Mouse (Mus musculus): ENCODE data around the gene Wnt11.

The Wnt11 gene

DNA sequence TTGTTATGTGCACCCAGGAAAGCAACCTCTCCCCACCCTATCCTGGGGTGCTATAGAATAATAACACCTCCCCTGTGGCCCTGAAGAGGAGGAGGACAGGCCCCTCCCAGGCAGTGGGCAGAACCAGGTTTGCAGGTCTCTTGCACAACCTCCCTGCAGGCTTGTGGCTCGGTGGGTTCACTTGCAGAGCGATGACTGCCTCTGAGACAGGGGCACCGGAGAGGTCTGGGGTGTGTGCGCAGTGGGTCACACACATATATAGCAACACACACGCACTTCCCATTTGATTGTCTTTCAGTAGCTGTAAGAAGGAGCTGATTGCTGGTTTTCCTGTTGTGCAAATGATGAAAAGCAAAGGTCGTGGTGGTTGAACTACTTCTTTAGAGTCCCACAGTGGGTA lies 3.6 kb upstream of the Wnt11 start:
- no peak for DNase-seq

DNA sequence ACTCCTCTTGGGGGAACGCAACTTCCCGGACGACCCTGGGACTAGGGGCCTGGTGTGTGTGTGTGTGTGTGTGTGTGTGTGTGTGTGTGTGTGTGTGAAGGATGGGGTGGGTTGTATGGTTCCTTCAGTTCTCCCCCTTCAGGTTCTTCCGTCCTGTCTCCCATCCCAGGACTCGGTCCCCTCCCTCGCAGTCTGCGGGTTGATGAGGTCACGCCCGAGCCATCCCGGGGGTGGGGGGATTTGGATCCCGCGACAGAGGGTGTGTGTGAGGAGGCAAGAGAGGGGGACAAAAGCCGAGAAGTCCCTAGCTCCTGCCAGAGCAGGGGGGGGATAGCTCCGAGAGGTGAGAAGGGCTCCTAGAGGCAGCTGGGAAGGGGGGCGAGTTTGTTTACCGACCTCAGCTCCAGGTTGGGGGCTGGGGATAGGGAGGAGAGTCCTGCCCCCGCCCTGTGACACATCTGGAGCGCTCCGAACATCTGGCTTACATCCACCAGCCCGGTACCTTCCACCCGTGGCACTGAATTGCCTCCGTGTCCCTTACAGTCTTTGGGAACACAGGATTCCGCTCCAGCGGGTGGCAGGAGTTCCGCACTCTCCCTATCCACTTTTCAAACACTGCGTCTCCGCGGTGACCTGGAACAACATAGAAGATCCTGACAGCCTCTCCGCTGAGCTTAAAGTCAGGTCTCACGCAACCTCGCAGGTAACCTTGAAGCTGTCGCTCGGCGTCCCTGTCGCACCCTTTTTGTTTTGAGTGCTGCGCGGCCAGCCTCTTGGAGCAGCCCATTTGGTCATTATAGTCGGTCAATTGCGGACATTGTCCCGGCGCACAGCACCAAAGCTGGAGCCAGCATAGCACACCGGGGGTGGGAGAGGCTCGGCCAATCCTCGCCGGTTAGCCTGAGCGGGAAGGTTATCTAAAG lies 868 bp downstream of the Wnt11 start:
- peak; percentile 25 to 27 for DNase-seq

DNA sequence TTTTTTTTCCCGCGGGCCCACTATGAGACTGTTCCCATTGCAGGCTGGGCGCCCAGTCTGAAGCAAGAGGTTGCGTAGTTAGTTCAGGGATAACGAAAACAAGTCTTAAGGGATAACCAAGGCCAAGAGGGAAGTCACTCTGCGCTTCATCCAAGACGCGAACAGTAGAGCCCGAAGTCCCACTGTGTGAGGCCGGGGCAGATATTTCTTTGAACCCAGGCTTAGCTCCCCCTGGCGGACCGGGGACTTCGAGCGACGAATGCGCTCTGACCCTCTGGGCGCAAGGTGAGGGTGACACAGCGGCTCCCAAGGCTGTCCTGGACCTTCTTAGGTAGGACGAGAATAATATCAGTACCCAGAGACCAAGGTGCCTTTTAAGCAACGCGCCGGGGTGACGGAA lies 1.7 kb downstream of the Wnt11 start:
- DNase-seq: peak; percentile 69 to 82

DNA sequence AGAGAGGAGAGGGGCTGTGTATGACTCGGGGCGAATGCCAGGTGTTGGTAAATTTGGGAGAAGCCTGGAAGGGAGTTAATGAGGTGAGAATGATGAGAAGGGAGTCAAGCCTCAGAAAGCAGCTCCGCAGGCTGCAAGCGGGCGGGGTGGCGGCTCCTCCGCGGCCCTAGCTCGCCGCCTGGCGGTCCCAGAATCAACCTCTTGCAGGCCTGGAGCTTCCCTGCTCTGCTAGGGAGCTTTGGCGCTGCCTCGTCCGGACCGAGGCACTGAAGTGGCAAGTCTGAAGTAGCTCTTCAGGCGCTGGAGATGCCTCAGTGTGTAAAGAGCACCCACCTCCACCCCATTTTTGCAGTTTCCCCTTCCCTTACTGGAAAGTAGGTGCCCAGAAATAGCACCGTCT lies 3.0 kb downstream of the Wnt11 start:
- DNase-seq: peak; percentile 87 to 93

DNA sequence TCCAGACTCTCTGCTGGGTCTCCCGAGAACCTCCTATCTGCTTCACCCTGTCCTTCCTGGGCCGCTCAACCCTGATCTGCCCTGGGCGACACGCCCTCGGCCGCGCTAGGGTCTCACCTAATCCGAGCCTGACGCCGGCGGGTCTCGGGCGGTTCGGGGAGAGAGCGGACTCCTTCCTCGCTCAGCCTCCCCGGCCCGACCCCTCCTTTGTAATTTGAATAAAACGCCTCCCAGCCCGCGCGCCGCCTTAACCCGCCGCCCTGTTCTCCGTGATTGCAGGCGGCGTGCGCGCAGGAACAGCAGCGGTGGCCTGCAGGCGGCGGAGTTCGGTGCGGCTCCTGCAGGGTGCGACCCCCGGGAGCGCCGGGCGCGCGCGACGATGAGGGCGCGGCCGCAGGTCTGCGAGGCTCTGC lies 3.8 kb downstream of the Wnt11 start:
- peak; percentile 44 to 58 for DNase-seq

DNA sequence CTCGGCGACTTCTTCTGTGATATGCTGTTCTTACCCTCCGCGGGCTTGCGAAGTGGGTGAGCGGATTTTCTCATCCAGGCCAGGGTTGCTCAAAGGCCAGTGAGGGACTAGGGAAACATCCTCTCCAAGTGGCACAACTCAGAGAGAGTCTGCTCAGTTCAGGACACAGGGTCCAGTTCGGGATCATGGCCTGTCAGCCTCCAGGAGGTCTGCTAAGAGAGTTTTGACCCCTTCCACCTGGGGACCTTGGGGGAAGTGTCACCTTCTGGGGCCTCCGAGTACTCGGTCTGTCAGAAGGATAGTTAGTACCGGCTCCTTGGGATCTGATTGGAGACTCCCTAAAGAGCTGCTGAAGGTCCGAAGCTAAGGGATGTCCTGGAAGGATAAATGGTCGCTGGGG lies 4.4 kb downstream of the Wnt11 start:
- DNase-seq: no peak

DNA sequence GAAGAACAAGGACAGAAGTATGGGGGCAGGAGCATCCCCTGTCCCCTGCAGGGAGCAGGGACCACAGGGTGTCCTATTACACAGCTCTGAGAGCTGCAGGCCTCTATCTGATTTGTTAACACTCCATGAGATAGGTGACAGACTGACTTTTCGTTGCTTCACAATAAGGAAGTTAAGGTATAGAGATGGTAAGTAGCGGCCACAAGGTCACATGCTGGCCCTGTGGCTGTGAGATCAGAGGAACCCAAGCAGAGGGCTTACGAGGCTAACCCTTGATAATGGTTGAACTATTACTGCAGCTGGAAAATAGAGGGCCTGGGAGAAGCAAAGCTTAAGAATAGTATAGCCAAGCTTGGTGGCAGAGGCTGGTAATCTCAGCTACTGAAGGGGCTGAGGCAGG lies 5.9 kb downstream of the Wnt11 start:
- no peak for DNase-seq

DNA sequence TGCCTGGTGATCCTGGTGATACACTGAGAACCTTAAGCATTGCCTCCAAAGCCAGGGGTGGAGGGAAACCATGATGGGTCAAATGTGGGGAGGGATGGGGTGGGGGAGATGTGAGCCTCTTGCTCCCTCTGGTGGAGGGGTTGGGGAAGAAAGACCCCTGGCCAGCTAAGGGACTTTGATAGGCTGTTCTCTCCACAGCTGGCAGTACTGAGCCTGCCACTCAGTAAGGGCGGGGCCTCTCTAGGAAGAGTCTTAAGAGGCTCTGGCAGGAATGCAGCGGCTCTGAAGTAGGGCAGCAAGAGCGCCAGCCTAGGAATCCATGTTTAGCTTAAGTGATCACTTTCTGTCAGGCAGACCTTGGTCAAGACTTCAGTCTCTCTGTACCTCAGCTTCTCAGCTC lies 6.9 kb downstream of the Wnt11 start:
- no peak for DNase-seq

DNA sequence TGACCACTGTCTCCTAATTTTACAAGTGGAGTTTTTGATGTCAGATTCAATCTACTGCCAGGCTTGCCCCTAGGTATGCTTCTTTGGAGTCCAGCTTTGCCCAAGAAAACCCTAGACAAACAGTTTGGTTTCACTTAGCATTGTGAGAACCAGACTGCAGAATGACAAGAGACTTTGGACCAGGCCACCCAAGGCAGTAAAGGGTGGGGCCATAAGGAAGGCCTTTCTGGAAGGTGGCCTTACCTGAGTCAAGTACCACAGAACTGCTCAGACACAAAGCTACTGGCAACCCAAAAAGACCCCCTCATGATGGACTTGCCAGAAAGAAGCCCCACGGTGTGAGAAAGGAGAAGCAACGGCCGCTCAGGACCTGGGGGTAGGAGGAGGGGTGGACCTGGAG lies 8.1 kb downstream of the Wnt11 start:
- DNase-seq: no peak

DNA sequence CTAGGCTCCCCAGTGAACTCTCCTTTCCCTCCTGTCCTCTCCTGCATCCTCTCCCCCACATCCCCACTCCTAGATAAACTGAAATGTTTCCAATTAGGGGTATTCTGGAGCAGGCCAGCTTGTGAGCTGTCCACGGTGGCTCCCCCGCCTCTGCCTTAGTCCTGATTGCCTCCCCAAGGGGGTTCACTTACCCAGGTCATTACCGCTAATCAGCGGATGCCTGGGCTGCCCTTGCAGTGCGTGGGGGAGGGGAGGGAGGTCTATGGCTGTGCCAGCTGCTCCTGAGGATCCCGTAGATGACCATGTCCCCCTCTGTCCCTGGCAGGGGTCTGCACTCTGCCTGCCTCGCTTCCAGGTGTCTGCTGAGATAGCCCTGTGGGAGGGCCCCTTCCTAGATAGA lies 8.7 kb downstream of the Wnt11 start:
- no peak for DNase-seq

DNA sequence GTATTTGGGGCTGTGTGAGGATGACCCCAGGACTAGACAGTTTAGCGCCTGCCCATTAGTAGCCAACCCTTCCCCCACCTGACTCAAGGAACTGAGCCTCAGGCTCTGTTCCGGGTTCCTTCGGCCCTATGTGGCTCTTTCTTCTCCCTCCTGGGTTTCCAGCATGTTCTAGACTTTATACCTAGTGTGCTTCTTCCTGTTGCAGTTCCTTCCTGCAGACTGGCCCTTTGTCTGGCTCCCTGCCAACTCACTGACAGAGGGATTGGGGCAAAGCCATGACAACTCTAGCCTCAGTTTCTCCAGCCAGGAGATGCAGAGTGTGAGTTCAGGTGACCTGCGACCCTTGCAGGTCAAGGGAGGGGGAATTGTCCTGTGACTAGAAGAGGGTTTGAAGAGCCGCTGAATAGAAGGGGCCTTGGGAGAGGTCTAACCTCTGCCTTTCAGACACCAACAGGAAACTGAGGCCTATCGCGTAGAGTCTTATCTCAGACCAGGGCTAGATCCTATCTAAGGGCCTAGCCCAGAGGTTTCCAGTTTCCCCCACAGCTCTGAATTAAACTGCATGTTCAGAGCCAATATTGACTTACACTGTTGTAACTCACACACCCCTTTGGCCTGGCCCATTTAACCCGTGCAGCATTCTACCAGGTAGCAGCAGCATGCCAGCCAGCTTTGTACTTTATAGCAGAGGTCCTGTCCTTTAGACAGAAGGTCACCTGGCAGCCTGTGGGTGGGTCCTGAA lies 14.2 kb downstream of the Wnt11 start:
- peak in 1 of 2 experiments; percentile 38 for DNase-seq

DNA sequence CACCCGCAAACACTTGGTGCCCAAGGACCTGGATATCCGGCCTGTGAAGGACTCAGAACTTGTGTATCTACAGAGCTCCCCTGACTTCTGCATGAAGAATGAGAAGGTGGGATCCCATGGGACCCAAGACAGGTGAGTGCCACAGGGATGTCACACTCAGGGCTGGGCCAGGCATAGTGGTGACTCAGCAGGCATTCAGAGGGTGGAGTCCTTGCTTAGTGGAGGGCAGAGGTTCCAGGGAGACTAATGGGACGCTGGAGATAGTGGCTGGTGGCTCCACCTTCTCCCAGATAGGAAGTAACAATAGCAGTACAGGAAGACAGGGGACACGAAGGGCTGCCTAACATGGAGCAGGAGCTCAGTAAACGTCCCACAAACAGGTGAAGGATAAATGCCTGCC lies 15.5 kb downstream of the Wnt11 start:
- DNase-seq: no peak

DNA sequence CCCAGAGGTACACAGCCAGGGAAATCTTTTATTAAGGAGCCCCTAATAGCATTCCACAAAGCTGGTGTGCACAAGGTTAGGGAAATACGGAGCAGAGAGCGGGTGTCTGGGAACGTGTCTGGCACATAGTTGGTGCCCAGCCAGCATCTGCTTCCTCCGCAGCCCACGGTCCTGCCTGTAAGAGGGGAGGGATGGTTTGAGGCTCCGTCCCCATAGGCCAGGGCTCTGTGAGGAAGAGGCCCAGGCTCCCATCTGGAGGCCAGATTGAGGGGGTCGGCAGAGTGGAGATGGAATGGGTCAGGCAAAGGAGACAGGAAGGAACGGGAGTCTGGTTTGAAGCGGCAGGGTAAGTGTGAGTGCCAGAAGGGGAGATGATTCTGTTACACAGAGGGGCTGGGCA lies 16.3 kb downstream of the Wnt11 start:
- DNase-seq: no peak

DNA sequence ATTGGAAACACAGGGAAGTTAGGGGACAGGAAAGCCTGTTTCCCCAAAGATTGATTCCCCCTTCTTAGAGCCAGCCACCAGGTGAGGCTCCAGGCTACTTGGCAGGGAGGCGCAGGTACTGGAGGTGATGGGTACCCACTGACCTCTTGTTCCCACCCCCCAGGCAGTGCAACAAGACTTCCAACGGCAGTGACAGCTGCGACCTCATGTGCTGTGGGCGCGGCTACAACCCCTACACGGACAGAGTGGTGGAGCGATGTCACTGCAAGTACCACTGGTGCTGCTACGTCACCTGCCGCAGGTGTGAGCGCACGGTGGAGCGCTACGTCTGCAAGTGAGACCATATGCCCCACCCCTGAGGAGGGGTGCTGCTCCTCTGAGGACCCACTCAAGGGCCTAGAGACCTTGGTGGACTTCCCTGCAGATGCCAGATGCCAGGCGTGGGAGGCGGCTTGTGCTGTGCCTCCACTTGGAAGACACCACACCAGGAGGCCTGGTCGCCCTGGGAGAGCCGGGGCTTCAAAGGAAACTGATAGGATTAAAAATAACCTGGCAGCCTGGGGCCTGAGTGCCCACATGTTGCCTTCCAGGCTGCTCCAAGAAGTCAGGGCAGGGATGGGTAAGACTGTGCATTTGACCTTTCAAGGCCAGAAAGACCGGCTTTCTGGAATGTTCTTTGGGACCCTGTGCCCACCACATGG lies 18.2 kb downstream of the Wnt11 start:
- no peak for DNase-seq

DNA sequence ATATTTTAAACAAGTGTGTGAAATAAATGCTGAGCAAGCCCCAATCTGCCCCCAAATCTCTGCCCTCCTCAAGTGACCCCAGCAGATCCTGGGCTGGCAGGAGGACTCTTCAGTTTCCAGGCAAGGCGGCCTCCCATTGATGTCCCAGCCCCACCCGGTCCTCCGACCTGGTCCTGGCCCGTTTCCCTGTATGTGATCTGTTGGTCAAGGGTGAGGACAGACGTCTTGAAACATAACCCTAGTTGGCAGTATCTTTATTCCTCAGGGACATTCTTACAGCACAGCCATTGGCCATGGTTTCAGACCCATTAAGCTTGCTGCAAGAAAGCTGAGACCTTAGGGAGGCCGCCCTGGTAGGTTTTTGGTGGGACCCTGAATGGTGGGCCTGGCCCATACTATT lies 18.9 kb downstream of the Wnt11 start:
- no peak for DNase-seq

DNA sequence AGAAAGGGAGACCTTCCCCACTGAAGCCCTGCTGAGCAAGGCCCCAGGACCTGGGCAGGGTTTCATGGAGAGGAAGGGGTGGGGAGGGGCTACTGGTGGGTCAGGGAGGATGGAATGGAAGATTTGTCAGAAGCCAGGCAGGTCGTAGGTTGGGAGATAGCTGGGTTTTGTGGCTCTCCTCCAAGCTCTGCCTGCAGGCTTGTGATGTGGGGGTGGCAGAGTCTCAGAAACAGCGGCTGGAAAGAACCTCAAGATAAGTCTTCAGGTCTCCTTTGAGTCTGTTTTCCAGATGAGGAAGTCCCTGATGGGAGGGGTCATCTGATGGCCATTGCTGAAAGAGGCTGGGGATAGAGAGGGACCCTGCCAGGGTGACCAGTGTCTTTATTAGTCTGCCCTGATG lies 20.5 kb downstream of the Wnt11 start:
- DNase-seq: no peak

DNA sequence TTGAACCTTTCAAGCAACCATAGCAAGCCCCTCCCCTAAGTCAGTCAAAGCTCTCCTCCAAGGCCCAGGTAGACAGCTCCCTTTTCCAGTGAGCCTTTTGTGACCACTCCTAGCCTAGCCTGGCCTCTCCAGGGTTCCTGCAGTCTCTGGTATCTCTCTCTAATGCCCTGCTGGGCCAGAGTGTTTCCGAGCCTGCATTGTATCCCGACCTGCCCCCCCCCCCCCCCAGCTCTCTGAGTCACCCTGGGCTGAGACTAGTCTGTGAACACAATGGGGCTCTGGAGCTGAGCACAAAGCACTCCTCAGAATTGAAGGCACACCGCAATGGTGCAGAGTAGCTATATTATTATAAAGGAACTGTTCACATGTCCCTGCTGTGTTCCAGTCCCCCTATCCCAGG lies 21.2 kb downstream of the Wnt11 start:
- DNase-seq: no peak

DNA sequence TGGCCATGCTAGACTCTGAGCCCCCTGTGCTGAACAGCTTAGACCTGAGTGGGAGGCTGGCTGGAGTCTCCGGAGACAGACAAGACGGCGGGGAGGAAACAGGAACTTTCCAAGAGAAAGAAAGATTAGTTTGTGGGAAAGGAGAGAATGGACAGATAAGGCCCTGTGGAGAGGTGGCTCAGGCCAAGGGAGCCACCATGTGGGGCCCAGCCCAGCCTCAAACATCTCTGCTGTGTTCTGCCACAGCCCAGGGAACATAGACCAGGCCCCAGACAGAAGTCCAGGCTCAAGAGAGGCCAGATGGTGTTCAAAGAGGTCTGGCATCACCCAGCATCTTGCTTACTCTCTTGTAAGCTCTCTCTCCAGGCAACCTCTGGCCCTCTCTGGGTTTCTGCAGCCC lies 22.2 kb downstream of the Wnt11 start:
- no peak for DNase-seq

DNA sequence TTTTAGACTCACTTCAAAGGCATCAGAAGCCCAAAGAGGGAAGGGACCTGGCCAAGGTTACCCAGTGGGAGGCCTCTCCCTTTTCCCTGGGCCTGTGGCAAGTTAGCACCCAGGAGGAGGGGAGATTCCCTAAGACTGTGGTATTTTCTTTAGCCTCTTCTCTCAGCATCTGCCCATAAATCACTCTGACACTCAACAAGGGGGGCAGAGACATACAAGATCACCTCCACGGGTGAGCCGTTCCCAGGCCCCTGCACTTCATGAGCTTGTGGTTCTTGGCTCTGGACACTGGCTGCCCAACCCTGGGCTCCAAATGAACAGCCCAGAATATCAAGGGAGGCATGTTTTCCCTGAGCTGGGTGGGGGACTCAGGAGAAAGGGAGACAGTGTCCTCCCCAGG lies 26.1 kb downstream of the Wnt11 start:
- DNase-seq: no peak

DNA sequence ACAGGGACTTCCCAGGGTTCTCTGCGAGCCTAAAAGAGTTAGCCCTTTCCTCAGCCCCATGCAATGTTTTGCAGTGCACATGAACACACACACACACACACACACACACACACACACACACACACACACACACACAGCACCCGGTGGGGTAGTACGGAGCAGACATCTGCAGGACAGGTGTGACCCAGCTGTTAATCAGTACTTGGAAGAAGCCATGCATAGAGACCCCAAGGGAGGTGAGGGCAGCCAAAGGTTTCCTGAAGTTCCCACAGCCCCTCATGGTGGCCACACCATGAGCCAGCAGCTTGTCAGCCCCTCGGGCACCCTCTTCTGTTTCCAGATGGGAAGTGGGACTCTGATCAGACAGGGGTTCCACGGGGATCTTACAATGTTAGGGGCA lies 28.1 kb downstream of the Wnt11 start:
- DNase-seq: no peak

DNA sequence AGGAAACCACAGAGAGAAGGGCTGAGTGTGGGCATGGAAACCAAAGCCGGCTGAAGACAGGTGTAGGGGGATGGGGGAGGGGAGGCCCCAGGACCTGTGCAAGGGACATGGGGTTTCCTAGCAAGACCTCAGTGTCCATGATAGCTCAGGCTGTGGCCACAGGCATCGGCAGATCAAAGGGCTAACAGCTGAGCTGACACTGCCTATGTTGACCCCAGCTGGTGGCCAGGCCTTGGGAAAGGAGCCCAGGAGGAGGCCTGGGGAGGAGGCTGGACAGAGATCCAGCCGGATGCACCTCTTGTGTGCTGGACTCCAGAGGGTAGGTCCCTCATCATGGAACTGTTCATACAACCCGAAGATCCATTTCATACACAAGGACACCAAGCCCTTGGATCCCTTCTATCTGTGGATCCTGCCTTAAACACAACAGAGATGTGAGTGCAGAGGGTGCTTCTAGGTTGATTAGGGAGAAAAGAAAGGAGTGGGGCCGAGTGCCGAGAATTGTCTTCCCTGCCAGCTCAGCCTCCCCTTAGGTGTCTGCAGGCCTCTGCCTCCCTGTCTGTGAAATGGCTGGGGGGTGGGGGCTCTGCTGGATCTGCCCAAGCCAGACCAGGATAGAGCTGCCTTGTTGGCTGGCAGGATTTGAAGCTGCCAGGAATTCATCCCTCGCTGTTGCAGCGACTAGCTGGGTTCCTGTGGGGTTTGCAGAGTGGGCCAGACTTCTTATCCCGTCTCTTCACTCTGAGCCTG lies 29.2 kb downstream of the Wnt11 start:
- DNase-seq: peak in 1 of 2 experiments; percentile 26

DNA sequence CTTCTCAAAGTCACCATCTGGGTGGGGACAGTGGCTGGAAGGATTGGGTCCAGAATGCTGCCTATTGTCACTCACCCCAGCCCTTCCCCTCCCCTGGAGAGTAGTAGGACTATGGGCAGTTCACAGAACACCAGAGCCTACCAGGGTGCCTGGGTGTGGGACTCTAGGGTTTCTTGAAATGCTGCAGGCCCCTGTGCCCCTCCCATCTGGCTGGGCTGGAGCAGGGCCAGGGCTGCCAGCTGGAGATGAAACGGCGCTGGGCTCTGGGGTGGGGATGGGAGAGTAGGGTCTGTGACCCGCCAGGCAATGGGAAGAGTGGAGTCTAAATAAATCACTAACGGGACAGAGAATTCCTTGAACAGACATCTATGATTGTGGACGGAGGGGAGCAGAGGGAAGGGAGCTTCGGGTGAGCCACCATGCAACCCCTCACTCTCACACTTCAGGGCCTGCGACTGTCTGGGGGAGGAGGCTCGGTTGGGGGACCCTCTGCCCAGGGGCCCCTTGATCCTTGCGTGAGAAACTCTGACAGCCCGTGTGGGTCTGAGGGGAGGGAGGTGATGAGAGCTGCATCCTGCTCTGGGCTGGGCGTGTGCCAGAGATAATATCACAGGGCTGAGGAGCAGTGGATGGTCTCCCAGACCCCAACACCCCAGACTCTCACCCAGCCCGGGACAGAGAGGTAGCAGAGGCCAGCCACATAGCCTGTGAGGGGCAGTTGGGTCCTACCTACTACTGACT lies 32.3 kb downstream of the Wnt11 start:
- DNase-seq: no peak
